Mouse (Mus musculus): ENCODE results near the gene Hcn1.
"Not testable (repeated sequence)": the region's sequence is repeated elsewhere in the genome, so short reads cannot be mapped to it uniquely, and the experiment has no call there.

Hcn1 gene

GRCm38 (mm10) chr13:117877787-117878186 is 275.7 kb downstream of the Hcn1 start:
- DNase-seq (ENCODE audit: low read depth) = no peak

- no peak for DNase-seq (ENCODE audit: low read depth)
Measured at GRCm38 (mm10) chr13:117880471-117881225, 278.5 kb downstream of the Hcn1 start.

GRCm38 (mm10) chr13:117892076-117892475 is 290.0 kb downstream of the Hcn1 start:
- no peak for DNase-seq (ENCODE audit: low read depth)

GRCm38 (mm10) chr13:117898052-117898451 is 295.9 kb downstream of the Hcn1 start:
- peak; percentile 31 for DNase-seq (ENCODE audit: low read depth)

GRCm38 (mm10) chr13:117907801-117908200 is 305.7 kb downstream of the Hcn1 start:
- DNase-seq (ENCODE audit: low read depth) = no peak

- no peak for DNase-seq (ENCODE audit: low read depth)
Measured at GRCm38 (mm10) chr13:117929734-117930133, 327.6 kb downstream of the Hcn1 start.

- DNase-seq (ENCODE audit: low read depth) = no peak
Measured at GRCm38 (mm10) chr13:117931746-117932145, 329.6 kb downstream of the Hcn1 start.

- DNase-seq (ENCODE audit: low read depth) = no peak
Measured at GRCm38 (mm10) chr13:117938761-117939160, 336.6 kb downstream of the Hcn1 start.

- no peak for DNase-seq (ENCODE audit: low read depth)
Measured at GRCm38 (mm10) chr13:117940536-117941280, 338.6 kb downstream of the Hcn1 start.

GRCm38 (mm10) chr13:117946843-117947242 is 344.7 kb downstream of the Hcn1 start:
- DNase-seq (ENCODE audit: low read depth) = no peak

GRCm38 (mm10) chr13:117947704-117948376 is 345.7 kb downstream of the Hcn1 start:
- no peak for DNase-seq (ENCODE audit: low read depth)

GRCm38 (mm10) chr13:117958496-117959421 is 356.6 kb downstream of the Hcn1 start:
- no peak for DNase-seq (ENCODE audit: low read depth)

GRCm38 (mm10) chr13:117964620-117965019 is 362.5 kb downstream of the Hcn1 start:
- no peak for DNase-seq (ENCODE audit: low read depth)

GRCm38 (mm10) chr13:117975382-117975781 is 373.3 kb downstream of the Hcn1 start:
- DNase-seq (ENCODE audit: low read depth) = no peak

- no peak for DNase-seq (ENCODE audit: low read depth)
Measured at GRCm38 (mm10) chr13:117975823-117976222, 373.7 kb downstream of the Hcn1 start.

- DNase-seq (ENCODE audit: low read depth) = no peak
Measured at GRCm38 (mm10) chr13:117984339-117984738, 382.2 kb downstream of the Hcn1 start.

- DNase-seq (ENCODE audit: low read depth) = no peak
Measured at GRCm38 (mm10) chr13:117999767-118000488, 397.8 kb downstream of the Hcn1 start.

- no peak for DNase-seq (ENCODE audit: low read depth)
Measured at GRCm38 (mm10) chr13:118000538-118000937, 398.4 kb downstream of the Hcn1 start.

- DNase-seq (ENCODE audit: low read depth) = no peak
Measured at GRCm38 (mm10) chr13:118021176-118021575, 419.1 kb downstream of the Hcn1 start.

- DNase-seq (ENCODE audit: low read depth) = not testable (repeated sequence)
Measured at GRCm38 (mm10) chr13:118022891-118023290, 420.8 kb downstream of the Hcn1 start.

- no peak for DNase-seq (ENCODE audit: low read depth)
Measured at GRCm38 (mm10) chr13:118023381-118023780, 421.3 kb downstream of the Hcn1 start.
